Mouse (Mus musculus): ENCODE measurements around the gene Tbc1d13. TPM values are rescaled to one million over a fixed set of nuclear protein-coding genes. Genes with fewer than 3 reads are reported as not detected.

The Tbc1d13 gene
- total RNA-seq (2022) = 10 to 100 TPM; 49.6 to 61.9 (median 58.5) TPM

DNA sequence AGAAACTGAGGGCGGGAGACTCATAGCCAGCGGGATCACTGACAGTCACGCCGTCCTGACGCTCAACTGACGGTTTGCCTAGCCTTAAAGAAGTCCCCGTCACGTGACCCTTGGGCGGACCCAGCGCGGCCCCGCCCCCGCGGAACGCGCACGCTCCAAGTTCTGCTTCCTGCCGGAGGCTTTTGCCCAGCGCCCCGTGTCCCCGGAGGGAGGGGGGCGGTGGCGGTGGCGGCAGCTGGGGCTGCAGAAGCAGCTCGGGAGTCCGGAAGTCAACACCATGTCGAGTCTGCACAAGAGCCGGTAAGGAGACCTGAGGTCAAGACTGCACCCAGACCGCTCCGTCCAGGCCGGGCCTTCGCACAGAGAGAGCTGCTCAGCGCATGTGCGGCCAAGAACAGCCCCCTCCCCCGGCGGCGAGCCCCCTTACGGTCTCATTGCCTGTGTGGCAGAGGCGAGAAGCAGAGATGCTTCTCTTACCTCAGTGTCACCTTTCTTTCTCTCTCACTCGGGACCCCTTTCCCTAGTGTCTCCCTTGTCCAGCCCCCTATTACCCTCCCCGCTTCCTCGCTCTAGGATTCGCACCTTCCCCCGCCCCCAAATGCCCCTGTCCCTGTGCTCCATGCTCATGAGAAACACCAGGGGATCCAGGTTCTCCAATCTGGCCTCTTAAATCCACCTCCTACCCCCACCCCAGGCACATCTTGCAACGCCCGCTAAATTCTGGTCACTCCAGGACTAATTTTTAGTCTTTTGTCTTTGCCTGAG lies at the start of gene Tbc1d13:
Tbc1d13 (plus strand) TSS at position 134 of the 765 bp plus-strand sequence.
- DNase-seq (ENCODE audit: low spot score in 2 of 2) = peak; percentile 95 to 97

- DNase-seq (ENCODE audit: low spot score in 2 of 2) = no peak
Measured at GRCm38 (mm10) chr2:30084113-30084512, 49.4 kb upstream of the Tbc1d13 start.

GRCm38 (mm10) chr2:30084632-30085031 lies 48.9 kb upstream of the Tbc1d13 start:
- no peak for DNase-seq (ENCODE audit: low spot score in 2 of 2)

GRCm38 (mm10) chr2:30087310-30087709 lies 46.2 kb upstream of the Tbc1d13 start:
- no peak for DNase-seq (ENCODE audit: low spot score in 2 of 2)

- DNase-seq (ENCODE audit: low spot score in 2 of 2) = no peak
Measured at GRCm38 (mm10) chr2:30091521-30091920, 42.0 kb upstream of the Tbc1d13 start.

- DNase-seq (ENCODE audit: low spot score in 2 of 2) = no peak
Measured at GRCm38 (mm10) chr2:30092280-30092918, 41.1 kb upstream of the Tbc1d13 start.

GRCm38 (mm10) chr2:30093471-30094207 lies 39.9 kb upstream of the Tbc1d13 start, which contains the start of gene Zdhhc12:
Gene Zdhhc12, minus strand, starts transcription at chr2:30093648.
- peak; percentile 90 to 91 for DNase-seq (ENCODE audit: low spot score in 2 of 2)

DNA sequence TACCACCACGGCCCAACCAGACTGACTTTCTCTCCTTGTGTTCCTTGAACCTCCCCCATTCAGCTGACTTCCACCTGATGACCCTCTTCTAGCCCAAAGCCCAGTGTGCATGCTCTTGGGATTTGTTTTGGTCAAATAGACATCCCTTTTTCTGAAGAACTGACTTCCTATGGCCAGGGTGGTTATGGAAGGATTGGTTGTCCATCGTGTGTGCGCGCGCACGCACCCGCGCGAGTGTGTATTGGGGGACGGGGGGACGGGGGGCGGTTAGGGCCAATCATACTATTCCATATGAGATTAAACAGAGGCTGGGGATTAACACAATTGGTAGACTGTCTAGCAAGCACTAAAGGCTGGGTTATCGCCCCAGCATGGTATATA lies 39.3 kb upstream of the Tbc1d13 start:
- DNase-seq (ENCODE audit: low spot score in 2 of 2) = no peak

DNA sequence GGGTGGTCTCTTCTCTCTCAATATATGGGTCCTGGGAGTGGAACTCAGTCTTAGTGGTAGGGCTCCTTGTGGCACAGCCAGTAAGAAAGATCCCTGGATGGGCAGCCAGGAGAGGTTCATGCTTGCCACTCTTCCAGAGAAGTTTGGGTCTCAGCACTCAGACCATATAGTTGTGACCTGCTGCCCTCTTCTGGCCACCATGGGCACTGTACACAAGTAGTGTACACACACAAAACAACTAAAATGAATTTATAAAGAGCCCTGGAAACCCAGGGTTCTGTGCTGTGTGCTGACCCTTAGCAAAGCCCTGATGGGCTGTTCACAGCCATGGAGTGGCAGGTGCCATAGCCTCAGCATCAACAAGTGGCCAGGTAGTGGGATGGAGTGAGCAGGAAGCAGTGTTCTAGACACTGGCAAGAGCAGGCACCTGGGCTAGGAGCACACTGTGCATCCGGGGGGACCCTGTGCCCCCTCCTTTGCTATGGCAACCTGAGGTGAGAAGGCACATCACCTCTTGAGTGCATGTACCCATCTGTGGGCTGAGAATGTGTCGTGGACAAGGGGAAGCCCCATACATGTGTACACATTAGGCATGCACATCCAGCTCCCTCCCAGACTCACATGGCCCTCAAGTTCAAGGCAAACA lies 37.5 kb upstream of the Tbc1d13 start:
- DNase-seq (ENCODE audit: low spot score in 2 of 2) = no peak

GRCm38 (mm10) chr2:30100214-30100613 lies 33.3 kb upstream of the Tbc1d13 start:
- no peak for DNase-seq (ENCODE audit: low spot score in 2 of 2)

DNA sequence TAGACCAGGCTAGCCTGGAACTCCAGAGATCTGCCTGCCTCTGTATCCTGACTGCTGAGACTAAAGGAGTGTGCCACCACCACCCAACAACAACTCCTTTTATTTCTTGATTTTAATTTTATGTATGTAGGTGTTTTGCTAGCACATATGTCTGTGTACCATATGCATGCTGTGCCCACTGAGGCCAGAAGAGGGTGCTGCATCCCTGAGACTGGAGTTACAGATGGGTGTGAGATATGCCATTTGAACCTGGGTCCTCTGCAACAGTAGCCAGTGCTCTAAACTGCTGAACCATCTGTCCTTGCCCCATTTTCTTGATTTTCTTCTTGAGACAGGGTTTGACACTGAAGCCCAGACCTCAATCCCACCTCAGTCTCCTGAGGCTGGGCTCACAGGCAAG lies 27.2 kb upstream of the Tbc1d13 start:
- no peak for DNase-seq (ENCODE audit: low spot score in 2 of 2)

- DNase-seq (ENCODE audit: low spot score in 2 of 2) = no peak
Measured at GRCm38 (mm10) chr2:30107646-30108045, 25.9 kb upstream of the Tbc1d13 start.

GRCm38 (mm10) chr2:30108260-30108659 lies 25.3 kb upstream of the Tbc1d13 start:
- DNase-seq (ENCODE audit: low spot score in 2 of 2) = no peak

DNA sequence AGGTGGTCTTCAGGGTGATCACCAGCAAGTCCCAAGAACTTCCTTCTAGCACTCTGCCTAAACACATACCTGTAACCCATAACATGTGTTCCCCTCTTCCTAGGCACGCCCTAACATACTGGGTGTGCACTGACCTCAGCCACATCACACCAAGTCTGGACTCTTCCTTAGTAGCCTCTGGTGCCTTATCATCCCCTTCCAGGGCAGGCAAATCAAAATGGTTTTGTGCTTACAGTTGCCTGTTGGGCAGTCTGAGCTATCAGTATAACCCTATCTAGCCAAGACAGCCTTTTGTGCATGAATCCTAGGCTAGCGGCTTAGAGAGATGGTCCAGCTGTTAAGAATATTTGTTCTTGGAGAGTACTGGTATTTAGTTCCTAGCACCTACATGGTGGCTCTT lies 22.0 kb upstream of the Tbc1d13 start:
- DNase-seq (ENCODE audit: low spot score in 2 of 2) = no peak

DNA sequence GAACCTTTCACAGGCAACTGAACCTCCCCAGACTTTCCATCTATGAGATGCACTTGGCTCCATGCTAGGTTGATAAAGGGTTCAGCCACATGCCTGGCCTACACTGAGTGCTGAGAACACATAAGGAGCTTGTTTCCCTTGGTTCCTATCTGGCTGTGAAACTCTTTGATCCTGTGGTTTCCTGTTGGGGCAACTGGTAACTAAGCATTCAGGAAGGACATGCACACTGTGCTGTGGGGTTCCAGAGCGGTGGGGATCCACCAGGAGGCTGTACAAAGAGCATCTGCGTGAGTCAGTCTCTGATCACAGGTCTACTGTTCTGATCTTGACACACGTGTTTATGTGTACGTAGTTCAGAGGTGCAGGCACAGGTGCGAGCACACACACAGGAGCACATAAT lies 21.0 kb upstream of the Tbc1d13 start:
- no peak for DNase-seq (ENCODE audit: low spot score in 2 of 2)

DNA sequence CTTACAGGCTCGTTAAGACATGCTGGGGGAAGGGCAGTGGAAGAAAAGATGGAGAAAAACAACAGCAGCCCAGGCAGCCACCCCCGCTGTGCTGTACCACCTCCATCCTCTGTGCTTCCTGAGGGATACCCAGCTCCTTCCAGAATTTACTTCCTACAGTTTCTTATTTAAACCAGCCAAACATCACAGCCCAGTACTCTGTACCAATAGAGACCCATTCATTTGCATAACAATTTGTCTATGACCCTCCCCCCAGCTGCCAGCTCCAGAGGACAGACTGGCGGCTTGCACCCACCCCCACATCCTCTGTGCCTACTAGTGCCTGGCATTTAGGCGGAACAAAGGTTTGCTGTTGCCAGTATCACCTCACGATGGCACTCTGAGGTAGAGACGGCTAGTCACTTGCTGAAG lies 13.9 kb upstream of the Tbc1d13 start:
- peak; percentile 81 to 84 for DNase-seq (ENCODE audit: low spot score in 2 of 2)

- no peak for DNase-seq (ENCODE audit: low spot score in 2 of 2)
Measured at GRCm38 (mm10) chr2:30120269-30120668, 13.3 kb upstream of the Tbc1d13 start.

DNA sequence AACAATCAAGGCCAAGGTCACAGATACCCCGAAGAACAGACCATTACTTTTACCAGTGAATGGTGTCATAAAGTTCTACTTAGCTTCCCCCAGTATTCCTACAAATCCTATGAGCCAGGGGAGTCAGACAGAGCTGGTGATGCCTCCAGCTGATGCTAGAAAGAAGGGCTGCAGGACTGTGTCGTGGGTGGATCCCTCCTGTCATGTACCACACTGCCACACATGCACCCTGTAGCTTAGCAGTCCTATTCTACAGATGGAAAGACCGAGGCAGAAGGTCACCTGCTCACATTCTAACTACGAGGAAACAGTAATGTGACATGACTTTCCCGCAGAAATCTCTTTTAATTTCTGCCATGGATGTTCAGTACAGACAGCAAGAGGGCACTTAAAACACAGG lies 10.8 kb upstream of the Tbc1d13 start:
- DNase-seq (ENCODE audit: low spot score in 2 of 2) = peak in 1 of 2 experiments; percentile 47

- DNase-seq (ENCODE audit: low spot score in 2 of 2) = peak in 1 of 2 experiments; percentile 43
Measured at GRCm38 (mm10) chr2:30123729-30124471, 9.6 kb upstream of the Tbc1d13 start.

DNA sequence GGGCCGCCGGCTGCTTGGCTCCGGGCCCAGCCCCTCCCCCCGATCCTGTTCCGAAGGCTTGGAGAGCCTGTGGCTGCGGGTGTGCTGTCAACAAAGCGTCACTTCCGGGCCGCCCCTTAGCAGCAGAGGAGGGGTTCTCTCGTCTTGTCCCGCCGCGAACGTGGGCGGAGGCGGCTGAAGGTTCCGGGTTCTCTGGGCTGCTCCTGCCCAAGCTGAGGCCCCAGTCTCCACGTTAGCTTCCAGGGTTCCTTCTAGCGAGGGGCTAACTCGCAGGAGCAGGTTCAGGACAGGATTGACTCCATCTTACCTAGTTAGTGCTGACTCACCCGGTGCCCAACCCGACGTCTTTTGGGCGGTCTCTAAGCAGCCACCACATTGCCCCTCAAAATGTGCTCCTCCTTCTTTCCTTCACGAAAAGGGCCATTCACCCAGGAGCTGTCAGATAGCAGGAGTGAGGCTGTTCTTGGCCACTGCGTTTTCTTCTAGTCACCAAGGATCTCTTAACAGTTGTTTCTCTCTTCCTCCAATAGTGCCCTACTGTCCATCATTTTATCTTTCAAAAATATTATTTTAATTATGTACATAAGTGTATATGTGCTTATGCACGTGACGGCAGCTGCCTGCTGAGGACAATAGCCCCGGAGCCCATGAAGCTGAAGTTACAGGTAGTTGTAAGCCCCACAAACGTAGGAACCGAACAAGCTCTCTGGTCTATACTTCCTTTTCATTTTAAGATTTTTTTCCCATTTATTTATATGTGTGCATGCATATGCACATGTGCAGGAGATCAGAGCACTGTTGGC lies 8.9 kb upstream of the Tbc1d13 start, which contains the start of gene Zer1:
Zer1 (minus strand) TSS at position 114 of the 803 bp plus-strand sequence.
- DNase-seq (ENCODE audit: low spot score in 2 of 2) = peak; percentile 93 to 94
